Mouse (Mus musculus): Measurements from ENCODE around the gene Gm10037. TPM values are rescaled to one million over a fixed set of nuclear protein-coding genes. Genes with fewer than 3 reads are reported as not detected.
"Not testable (repeated sequence)": the region's sequence is repeated elsewhere in the genome, so short reads cannot be mapped to it uniquely, and the experiment has no call there.

The Gm10037 gene
- polyA plus RNA-seq, 1 experiment from 2014 or later: 2.9 TPM

DNA sequence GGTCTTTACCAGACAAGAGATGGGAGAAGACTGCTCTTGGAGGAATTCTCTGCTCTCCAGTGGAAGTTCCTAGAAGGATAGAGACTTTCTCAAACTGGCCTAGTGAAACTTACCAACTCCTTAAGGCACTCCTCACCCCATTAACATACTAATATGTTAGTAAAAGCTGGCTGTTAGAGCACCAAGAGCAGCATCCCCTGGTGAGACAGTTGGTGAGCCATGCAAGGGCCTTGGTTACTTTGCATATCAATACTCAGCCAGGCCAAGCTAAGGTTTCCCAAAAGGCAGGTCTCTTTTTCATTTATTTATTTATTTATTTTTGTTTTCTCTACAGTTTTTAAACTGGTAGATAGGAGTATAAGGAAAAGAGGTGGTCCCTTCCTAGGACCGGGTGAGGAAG, 26.4 kb downstream of the Gm10037 start:
- Histone ChIP-seq H3K4me3 (ENCODE audit: low read depth, low read length) (no peak overlapping the region), H3K4me1 (ENCODE audit: control insufficient read depth, insufficient read depth, low read length) (no peaks in the 10 kb centered on the region), H3K9me3 (replicated peaks; ENCODE audit: control insufficient read depth, low read length) (no peaks in the 10 kb centered on the region), H3K27me3 (ENCODE audit: control insufficient read depth, insufficient read depth, low read length) (no peaks in the 10 kb centered on the region), H3K27ac (replicated peaks; ENCODE audit: low read depth, low read length) (no peak overlapping the region), H3K4me2 (ENCODE audit: low read depth, low read length) (no peak overlapping the region), H3K9ac (replicated peaks; ENCODE audit: low read length) (no peak overlapping the region), H3K36me3 (replicated peaks; ENCODE audit: control insufficient read depth, insufficient read depth, low read depth, low read length) (no peaks in the 10 kb centered on the region)
- DNase-seq (ENCODE audit: low spot score) (no peak), ATAC-seq (replicated peaks; ENCODE audit: insufficient number of reproducible peaks, low FRiP score, low TSS enrichment, low read depth) (no peak)
- WGBS: 25% methylated on average over 1 of the region's 1 CpGs

DNA sequence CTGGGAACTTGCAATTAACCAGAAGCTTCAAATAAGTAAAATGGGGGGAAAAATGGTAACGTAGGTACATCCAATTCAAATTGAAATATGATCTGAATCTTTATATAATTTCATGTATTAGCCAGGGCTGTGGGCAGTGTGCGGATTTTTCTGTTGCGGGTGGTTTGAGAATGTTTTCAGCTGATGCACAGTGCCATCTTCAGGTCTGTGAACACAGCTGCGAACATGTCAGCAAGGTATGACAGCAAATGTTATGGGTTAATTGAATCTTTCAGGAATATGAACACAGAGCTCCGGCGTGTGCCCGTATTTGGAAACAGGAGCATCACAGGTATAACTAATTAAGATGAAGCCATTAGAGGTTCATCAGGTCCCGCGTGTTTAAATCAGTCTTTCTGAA, 31.6 kb downstream of the Gm10037 start:
- ATAC-seq (replicated peaks; ENCODE audit: insufficient number of reproducible peaks, low FRiP score, low TSS enrichment, low read depth): no peak
- Histone ChIP-seq H3K36me3 (replicated peaks; ENCODE audit: control insufficient read depth, insufficient read depth, low read depth, low read length) (no peaks in the 10 kb centered on the region), H3K9me3 (replicated peaks; ENCODE audit: control insufficient read depth, low read length) (no peaks in the 10 kb centered on the region), H3K9ac (replicated peaks; ENCODE audit: low read length) (no peak overlapping the region), H3K4me3 (ENCODE audit: low read depth, low read length) (no peak overlapping the region), H3K27ac (replicated peaks; ENCODE audit: low read depth, low read length) (no peak overlapping the region), H3K4me2 (ENCODE audit: low read depth, low read length) (no peak overlapping the region), H3K4me1 (ENCODE audit: control insufficient read depth, insufficient read depth, low read length) (no peaks in the 10 kb centered on the region), H3K27me3 (ENCODE audit: control insufficient read depth, insufficient read depth, low read length) (no peaks in the 10 kb centered on the region)
- 86% methylated on average over 9 of the region's 9 CpGs for WGBS
- DNase-seq (ENCODE audit: low spot score): no peak

DNA sequence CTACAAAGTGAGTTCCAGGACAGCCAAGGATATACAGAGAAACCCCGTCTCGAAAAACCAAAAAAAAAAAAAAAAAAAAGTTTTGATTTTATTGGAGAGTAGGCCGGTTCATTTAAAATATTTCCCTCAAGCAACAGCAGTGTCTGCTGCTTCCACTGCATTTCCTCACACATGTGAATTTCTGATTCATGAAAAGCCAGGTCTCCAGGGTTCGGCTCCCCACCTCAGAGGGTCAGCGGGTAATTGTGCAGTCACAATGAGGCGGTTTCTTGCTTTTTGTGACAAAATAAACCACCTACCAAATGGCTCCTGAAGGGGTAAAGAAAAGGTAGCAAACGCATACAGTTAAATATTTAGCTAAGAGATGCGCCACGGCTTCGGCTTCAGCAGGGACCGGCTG, 32.1 kb downstream of the Gm10037 start, which contains the start of gene BC048507:
BC048507 (plus strand) TSS at position 301 of the 400 bp plus-strand sequence.
- 78% methylated on average over 11 of the region's 11 CpGs for WGBS
- Histone ChIP-seq H3K9me3 (replicated peaks; ENCODE audit: control insufficient read depth, low read length) (no peaks in the 10 kb centered on the region), H3K4me3 (ENCODE audit: low read depth, low read length) (no peak within 1 kb of the TSS), H3K9ac (replicated peaks; ENCODE audit: low read length) (no peak within 1 kb of the TSS), H3K27ac (replicated peaks; ENCODE audit: low read depth, low read length) (no peak within 1 kb of the TSS), H3K4me2 (ENCODE audit: low read depth, low read length) (no peak within 1 kb of the TSS), H3K27me3 (ENCODE audit: control insufficient read depth, insufficient read depth, low read length) (no peaks in the 10 kb centered on the region), H3K36me3 (replicated peaks; ENCODE audit: control insufficient read depth, insufficient read depth, low read depth, low read length) (no peaks in the 10 kb centered on the region), H3K4me1 (ENCODE audit: control insufficient read depth, insufficient read depth, low read length) (no peaks in the 10 kb centered on the region)
- ATAC-seq (replicated peaks; ENCODE audit: insufficient number of reproducible peaks, low FRiP score, low TSS enrichment, low read depth) (no peak), DNase-seq (ENCODE audit: low spot score) (no peak)

DNA sequence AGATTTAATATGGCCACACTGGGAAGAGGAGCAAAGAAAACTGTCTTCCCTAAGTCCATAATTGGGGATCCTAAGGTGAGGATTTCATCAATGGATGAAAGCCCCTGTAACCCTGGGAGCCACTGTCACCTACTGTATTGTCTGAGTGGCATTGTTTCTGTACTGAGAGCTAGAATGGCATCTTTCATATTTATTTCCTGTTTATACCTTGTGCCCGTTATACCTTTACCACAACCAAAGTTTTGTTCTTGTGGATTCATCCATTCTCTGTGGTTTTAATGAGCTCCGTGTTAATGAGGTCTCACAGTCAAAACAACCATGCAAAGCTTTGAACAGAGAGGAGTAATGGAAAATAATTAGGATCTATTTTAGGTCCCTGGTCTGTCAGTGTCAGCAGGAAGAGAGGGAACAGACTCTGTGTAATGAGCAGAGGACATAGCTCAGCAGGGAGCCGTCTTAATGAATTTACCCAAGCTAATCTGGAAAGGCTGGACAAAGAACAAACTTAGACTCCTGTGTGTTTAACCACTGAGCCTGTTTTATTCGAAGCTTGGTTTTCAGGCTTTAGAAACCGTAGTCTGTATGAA, 34.0 kb downstream of the Gm10037 start:
- 50% methylated on average over 5 of the region's 5 CpGs for WGBS
- no peaks in the 10 kb centered on the region for H3K36me3 ChIP-seq (replicated peaks; ENCODE audit: control insufficient read depth, insufficient read depth, low read depth, low read length)
- no peak overlapping the region for H3K4me2 ChIP-seq (ENCODE audit: low read depth, low read length)
- no peak for ATAC-seq (replicated peaks; ENCODE audit: insufficient number of reproducible peaks, low FRiP score, low TSS enrichment, low read depth)
- H3K27me3 ChIP-seq (ENCODE audit: control insufficient read depth, insufficient read depth, low read length): no peaks in the 10 kb centered on the region
- no peaks in the 10 kb centered on the region for H3K9me3 ChIP-seq (replicated peaks; ENCODE audit: control insufficient read depth, low read length)
- H3K9ac ChIP-seq (replicated peaks; ENCODE audit: low read length): no peak overlapping the region
- H3K27ac ChIP-seq (replicated peaks; ENCODE audit: low read depth, low read length): no peak overlapping the region
- no peak for DNase-seq (ENCODE audit: low spot score)
- no peaks in the 10 kb centered on the region for H3K4me1 ChIP-seq (ENCODE audit: control insufficient read depth, insufficient read depth, low read length)
- no peak overlapping the region for H3K4me3 ChIP-seq (ENCODE audit: low read depth, low read length)

DNA sequence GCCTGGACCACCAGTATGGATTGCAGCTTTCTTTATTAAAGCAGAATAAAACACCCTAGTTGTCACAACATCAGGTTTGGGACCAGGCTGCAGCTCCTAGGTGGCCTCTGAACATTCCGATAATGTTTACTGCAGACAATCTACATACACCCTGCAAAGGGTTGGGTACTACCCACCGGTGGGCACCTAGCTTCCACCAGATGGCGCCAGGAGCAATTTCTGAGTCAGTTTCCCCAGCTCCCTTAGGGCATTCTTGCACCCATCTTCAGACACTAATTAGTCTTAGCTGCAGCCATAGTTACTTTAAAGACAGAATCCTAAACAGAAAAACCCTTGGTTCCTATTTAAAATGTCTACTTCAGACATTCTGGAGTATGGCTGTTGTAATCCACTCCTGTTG, 37.0 kb downstream of the Gm10037 start:
- Histone ChIP-seq H3K4me2 (ENCODE audit: low read depth, low read length) (no peak overlapping the region), H3K27me3 (ENCODE audit: control insufficient read depth, insufficient read depth, low read length) (no peaks in the 10 kb centered on the region), H3K27ac (replicated peaks; ENCODE audit: low read depth, low read length) (no peak overlapping the region), H3K4me3 (ENCODE audit: low read depth, low read length) (no peak overlapping the region), H3K9ac (replicated peaks; ENCODE audit: low read length) (no peak overlapping the region), H3K9me3 (replicated peaks; ENCODE audit: control insufficient read depth, low read length) (no peaks in the 10 kb centered on the region), H3K4me1 (ENCODE audit: control insufficient read depth, insufficient read depth, low read length) (no peaks in the 10 kb centered on the region), H3K36me3 (replicated peaks; ENCODE audit: control insufficient read depth, insufficient read depth, low read depth, low read length) (no peaks in the 10 kb centered on the region)
- DNase-seq (ENCODE audit: low spot score) (no peak), ATAC-seq (replicated peaks; ENCODE audit: insufficient number of reproducible peaks, low FRiP score, low TSS enrichment, low read depth) (no peak)
- WGBS: 31% methylated on average over 3 of the region's 3 CpGs

DNA sequence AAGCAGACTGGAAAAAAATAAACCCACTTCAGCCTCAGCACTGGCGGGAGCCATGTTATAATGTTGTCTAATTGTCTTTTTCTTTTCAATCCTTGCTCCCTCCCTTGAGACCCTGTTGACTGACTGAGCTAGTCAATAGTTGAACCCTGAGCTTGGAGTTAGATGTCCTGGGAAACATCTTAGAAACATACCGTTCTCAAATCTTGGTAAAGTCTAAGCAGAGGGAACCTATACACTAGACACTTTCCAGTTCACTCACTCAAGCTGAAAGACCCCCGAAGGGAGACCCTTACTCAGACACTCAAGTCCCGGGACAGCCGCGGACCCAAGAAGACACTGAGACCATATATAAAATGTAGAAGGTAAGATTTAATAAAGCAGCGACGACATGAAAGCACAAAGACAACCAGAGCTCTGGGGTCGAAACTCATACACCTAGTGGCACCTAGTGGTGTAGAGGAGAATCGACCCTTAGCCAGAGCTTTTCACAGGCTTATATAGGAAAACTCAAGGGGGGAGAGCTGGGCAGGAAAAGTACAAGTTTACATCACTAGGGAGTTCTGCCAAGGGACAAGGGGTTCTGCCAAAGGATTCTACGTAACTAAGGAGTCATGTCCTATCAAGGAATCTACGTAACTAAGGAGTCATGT, 45.3 kb downstream of the Gm10037 start:
- H3K27ac ChIP-seq (replicated peaks; ENCODE audit: low read depth, low read length); ATAC-seq (replicated peaks; ENCODE audit: insufficient number of reproducible peaks, low FRiP score, low TSS enrichment, low read depth); H3K27me3 ChIP-seq (ENCODE audit: control insufficient read depth, insufficient read depth, low read length); H3K9me3 ChIP-seq (replicated peaks; ENCODE audit: control insufficient read depth, low read length); H3K4me3 ChIP-seq (ENCODE audit: low read depth, low read length); H3K4me1 ChIP-seq (ENCODE audit: control insufficient read depth, insufficient read depth, low read length); DNase-seq (ENCODE audit: low spot score); H3K36me3 ChIP-seq (replicated peaks; ENCODE audit: control insufficient read depth, insufficient read depth, low read depth, low read length); H3K4me2 ChIP-seq (ENCODE audit: low read depth, low read length); H3K9ac ChIP-seq (replicated peaks; ENCODE audit: low read length): not testable (repeated sequence)
- 39% methylated on average over 7 of the region's 12 CpGs for WGBS

DNA sequence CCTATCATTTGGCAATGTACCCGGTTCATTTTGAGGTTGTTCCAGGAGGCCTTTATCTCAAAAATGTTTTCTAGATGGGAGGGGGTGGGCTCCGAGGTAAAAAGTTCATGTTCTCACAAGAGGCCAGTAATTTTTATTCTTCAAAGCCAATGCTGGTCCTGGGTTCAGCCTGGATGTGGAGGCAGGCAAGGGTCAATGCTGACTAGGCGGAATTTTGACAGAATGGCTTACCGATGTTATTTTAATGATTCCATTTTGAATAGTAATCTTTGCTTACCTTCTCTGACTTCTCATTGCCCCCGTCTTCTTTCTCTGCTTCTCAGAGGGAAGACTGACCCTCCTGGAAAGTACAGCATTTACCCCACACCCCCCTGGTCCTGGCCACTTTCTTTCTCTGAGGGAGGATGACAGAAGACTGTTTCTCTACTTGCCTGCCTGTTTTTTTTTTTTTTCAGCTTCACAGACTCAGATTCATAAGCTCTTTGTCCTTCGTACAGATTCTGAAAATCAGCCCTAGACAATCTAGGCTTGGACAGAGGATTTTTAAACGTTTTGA, 45.9 kb downstream of the Gm10037 start:
- H3K27ac ChIP-seq (replicated peaks; ENCODE audit: low read depth, low read length): no peak overlapping the region

DNA sequence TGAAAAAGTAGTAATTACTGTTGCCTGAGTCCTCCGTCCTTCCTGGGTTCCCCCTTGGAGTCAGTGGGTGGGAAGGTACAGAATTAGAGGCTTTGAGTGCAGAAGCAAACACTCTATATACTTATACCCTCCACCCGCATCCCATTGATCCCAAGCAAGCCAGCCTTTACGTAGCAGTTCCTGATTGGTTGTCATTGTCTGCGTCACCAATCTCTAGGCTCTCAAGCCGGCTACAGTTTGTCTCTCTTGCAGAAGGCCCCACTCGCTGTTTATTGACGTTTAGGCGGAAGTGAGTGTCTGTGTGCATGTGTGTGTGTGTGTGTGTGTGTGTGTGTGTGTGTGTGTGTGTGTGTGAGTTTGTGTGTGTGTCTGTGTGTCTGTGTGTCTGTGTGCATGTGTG, 53.1 kb downstream of the Gm10037 start:
- no peak overlapping the region for H3K9ac ChIP-seq (replicated peaks; ENCODE audit: low read length)
- no peaks in the 10 kb centered on the region for H3K4me1 ChIP-seq (ENCODE audit: control insufficient read depth, insufficient read depth, low read length)
- H3K4me3 ChIP-seq (ENCODE audit: low read depth, low read length): no peak overlapping the region
- no peaks in the 10 kb centered on the region for H3K9me3 ChIP-seq (replicated peaks; ENCODE audit: control insufficient read depth, low read length)
- H3K4me2 ChIP-seq (ENCODE audit: low read depth, low read length): no peak overlapping the region
- H3K36me3 ChIP-seq (replicated peaks; ENCODE audit: control insufficient read depth, insufficient read depth, low read depth, low read length): no peaks in the 10 kb centered on the region
- 89% methylated on average over 8 of the region's 8 CpGs for WGBS
- no peak for ATAC-seq (replicated peaks; ENCODE audit: insufficient number of reproducible peaks, low FRiP score, low TSS enrichment, low read depth)
- H3K27me3 ChIP-seq (ENCODE audit: control insufficient read depth, insufficient read depth, low read length): no peaks in the 10 kb centered on the region
- DNase-seq (ENCODE audit: low spot score): no peak
- H3K27ac ChIP-seq (replicated peaks; ENCODE audit: low read depth, low read length): no peak overlapping the region

More for the DNA sequence above, 45.9 kb downstream of the Gm10037 start:
- Histone ChIP-seq H3K36me3 (replicated peaks; ENCODE audit: control insufficient read depth, insufficient read depth, low read depth, low read length) (no peaks in the 10 kb centered on the region), H3K9me3 (replicated peaks; ENCODE audit: control insufficient read depth, low read length) (no peaks in the 10 kb centered on the region), H3K9ac (replicated peaks; ENCODE audit: low read length) (no peak overlapping the region), H3K4me1 (ENCODE audit: control insufficient read depth, insufficient read depth, low read length) (no peaks in the 10 kb centered on the region), H3K27me3 (ENCODE audit: control insufficient read depth, insufficient read depth, low read length) (no peaks in the 10 kb centered on the region), H3K4me3 (ENCODE audit: low read depth, low read length) (no peak overlapping the region), H3K4me2 (ENCODE audit: low read depth, low read length) (no peak overlapping the region)
- ATAC-seq (replicated peaks; ENCODE audit: insufficient number of reproducible peaks, low FRiP score, low TSS enrichment, low read depth) (no peak), DNase-seq (ENCODE audit: low spot score) (no peak)
- 64% methylated on average over 6 of the region's 7 CpGs for WGBS

All from embryonic facial prominence, embryonic 11.5 days (tissue).